Mouse (Mus musculus): ENCODE data around the gene Vmn1r177. TPM values are rescaled to one million over a fixed set of nuclear protein-coding genes. Genes with fewer than 3 reads are reported as not detected.
"Not testable (repeated sequence)": the region's sequence is repeated elsewhere in the genome, so short reads cannot be mapped to it uniquely, and the experiment has no call there.

Vmn1r177 gene
- total RNA-seq (2014; fragmentation: Nextera tagmentation) (not detected in 2 replicates), total RNA-seq (2017) (not detected in 2 replicates), polyA plus RNA-seq (2012) (not detected in 2 replicates)

DNA sequence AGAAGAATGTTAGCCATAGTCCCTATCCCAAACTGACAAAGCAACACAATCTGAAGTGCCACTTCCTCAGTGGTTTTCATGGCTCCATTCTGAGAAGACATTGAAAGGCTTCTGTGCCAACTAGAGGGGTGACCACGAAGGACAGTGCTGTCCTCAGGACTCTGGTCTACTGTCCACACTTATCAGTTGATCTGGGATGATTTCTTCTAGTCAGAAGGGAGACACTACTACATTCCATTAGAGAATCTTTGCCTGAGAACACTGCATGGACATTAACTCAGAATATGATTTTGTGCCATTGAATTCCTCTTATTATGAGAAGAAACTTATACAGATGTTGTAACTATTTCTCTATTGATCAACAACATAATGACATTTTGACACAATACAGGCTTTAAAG lies at the start of gene Vmn1r177:
TSS of gene Vmn1r177 (minus strand) at position 101 of the 400 bp plus-strand sequence.
- H3K36me3 ChIP-seq (replicated peaks); DNase-seq (ENCODE audit: low spot score); H3K9me3 ChIP-seq (replicated peaks); H3K27me3 ChIP-seq (ENCODE audit: insufficient read depth, low read length); H3K4me3 ChIP-seq (ENCODE audit: low read depth, low read length); H3K4me1 ChIP-seq (ENCODE audit: insufficient read depth, low read depth, low read length); ATAC-seq (ENCODE audit: extremely low read depth, insufficient number of reproducible peaks, low FRiP score, poor library complexity, severe bottlenecking): not testable (repeated sequence)

DNA sequence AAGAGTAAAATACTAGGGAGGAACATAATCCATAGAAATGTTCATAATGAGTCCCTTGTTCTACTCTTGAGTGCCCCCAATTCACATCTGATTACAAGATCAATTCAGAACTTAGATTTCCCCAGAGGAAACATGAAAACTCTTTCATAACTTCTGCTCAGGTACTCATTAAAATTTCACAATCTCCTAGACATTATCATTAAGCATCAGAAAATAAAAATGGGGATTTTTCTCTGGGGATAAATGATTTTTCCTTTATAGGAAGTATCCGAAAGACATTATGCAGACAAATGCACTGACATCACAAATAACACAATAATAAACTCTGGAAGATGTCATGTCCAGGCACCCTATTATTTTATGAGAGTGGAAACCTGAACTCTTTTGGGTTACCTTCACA lies 25.5 kb upstream of the Vmn1r177 start, which contains the start of gene Vmn1r178:
TSS of gene Vmn1r178 (plus strand) at position 301 of the 400 bp plus-strand sequence.
- Histone ChIP-seq H3K4me1 (ENCODE audit: insufficient read depth, low read depth, low read length) (no peaks in the 10 kb centered on the region), H3K9me3 (replicated peaks) (no peaks in the 10 kb centered on the region), H3K36me3 (replicated peaks) (no peaks in the 10 kb centered on the region), H3K27me3 (ENCODE audit: insufficient read depth, low read length) (no peaks in the 10 kb centered on the region), H3K4me3 (ENCODE audit: low read depth, low read length) (no peak within 1 kb of the TSS)
- DNase-seq (ENCODE audit: low spot score) (no peak), ATAC-seq (ENCODE audit: extremely low read depth, insufficient number of reproducible peaks, low FRiP score, poor library complexity, severe bottlenecking) (no peak)
- no peak for TF ChIP-seq POLR2AphosphoS5 (IDR thresholded peaks at IDR 0.05; ENCODE audit: insufficient replicate concordance, low read depth, low read length)
- no peak for TF ChIP-seq TAL1 (conservative IDR thresholded peaks at IDR 0.05; ENCODE audit: low read depth, low read length)
- TF ChIP-seq CTCF (IDR thresholded peaks at IDR 0.05; ENCODE audit: low read depth, low read length), result no peak
- no peak for TF ChIP-seq GATA1 (IDR thresholded peaks at IDR 0.05; ENCODE audit: borderline replicate concordance, low read length)
- TF ChIP-seq GATA2 (IDR thresholded peaks at IDR 0.05; ENCODE audit: borderline replicate concordance, low read depth, low read length), result no peak

DNA sequence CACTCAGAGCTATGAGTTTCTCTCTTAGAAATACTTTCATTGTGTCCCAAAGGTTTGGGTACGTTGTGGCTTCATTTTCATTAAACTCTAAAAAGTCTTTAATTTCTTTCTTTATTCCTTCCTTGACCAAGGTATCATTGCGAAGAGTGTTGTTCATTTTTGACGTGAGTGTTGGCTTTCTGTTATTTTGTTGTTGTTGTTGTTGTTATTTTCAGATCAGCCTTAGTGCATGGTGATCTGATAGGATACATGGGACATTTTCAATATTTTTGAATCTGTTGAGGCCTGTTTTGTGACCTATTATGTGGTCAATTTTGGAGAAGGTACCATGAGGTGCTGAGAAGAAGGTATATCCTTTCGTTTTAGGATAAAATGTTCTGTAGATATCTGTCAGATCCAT lies 10.7 kb upstream of the Vmn1r177 start:
- not testable (repeated sequence) for DNase-seq (ENCODE audit: low spot score)

DNA sequence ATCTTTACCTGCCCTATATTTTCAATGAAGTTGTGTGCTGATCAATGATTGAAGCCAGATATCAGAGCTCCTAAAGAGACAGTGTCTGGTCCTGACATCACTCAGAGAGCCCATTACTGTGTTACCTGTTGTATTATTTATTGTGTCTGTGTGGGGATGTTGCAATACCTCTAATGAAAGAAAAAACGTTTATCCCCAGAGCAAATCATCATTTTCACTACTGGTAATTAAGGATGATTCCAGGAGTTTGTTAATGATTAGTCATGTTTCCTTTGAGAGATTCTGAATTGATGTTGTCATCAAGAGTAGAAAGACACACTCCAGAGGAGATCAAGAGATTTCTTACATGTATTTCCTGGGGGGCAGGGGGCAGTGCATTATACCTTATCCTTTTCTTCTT lies 29.0 kb downstream of the Vmn1r177 start, which contains the start of gene Vmn1r176:
TSS of gene Vmn1r176 (minus strand) at position 101 of the 400 bp plus-strand sequence.
- ATAC-seq (ENCODE audit: extremely low read depth, insufficient number of reproducible peaks, low FRiP score, poor library complexity, severe bottlenecking); H3K9me3 ChIP-seq (replicated peaks); H3K27me3 ChIP-seq (ENCODE audit: insufficient read depth, low read length); H3K4me3 ChIP-seq (ENCODE audit: low read depth, low read length); DNase-seq (ENCODE audit: low spot score); H3K36me3 ChIP-seq (replicated peaks); H3K4me1 ChIP-seq (ENCODE audit: insufficient read depth, low read depth, low read length): not testable (repeated sequence)

More for the DNA sequence above, 10.7 kb upstream of the Vmn1r177 start:
- not testable (repeated sequence) for H3K36me3 ChIP-seq (replicated peaks); ATAC-seq (ENCODE audit: extremely low read depth, insufficient number of reproducible peaks, low FRiP score, poor library complexity, severe bottlenecking); H3K9me3 ChIP-seq (replicated peaks); H3K4me3 ChIP-seq (ENCODE audit: low read depth, low read length); H3K27me3 ChIP-seq (ENCODE audit: insufficient read depth, low read length); H3K4me1 ChIP-seq (ENCODE audit: insufficient read depth, low read depth, low read length)

Other genes starting within 250 kb of the Vmn1r177 start
- not detected in 2 replicates for gene Vmn1r171, start 235.7 kb downstream of the Vmn1r177 start, total RNA-seq (2014; fragmentation: Nextera tagmentation)
- 0.23 TPM in 1 of 2 replicates, not detected in the other for gene Vmn1r171, start 235.7 kb downstream of the Vmn1r177 start, total RNA-seq (2017)
- not detected in 2 replicates for gene Vmn1r171, start 235.7 kb downstream of the Vmn1r177 start, polyA plus RNA-seq (2012)
- not detected in 2 replicates for gene Vmn1r172, start 208.1 kb downstream of the Vmn1r177 start, total RNA-seq (2014; fragmentation: Nextera tagmentation)
- gene Vmn1r172, start 208.1 kb downstream of the Vmn1r177 start, total RNA-seq (2017), result 0.11 TPM in 1 of 2 replicates, not detected in the other
- gene Vmn1r172, start 208.1 kb downstream of the Vmn1r177 start, polyA plus RNA-seq (2012), result not detected in 2 replicates
- not detected in 2 replicates for gene Vmn1r173, start 165.7 kb downstream of the Vmn1r177 start, total RNA-seq (2014; fragmentation: Nextera tagmentation)
- gene Vmn1r173, start 165.7 kb downstream of the Vmn1r177 start, total RNA-seq (2017), result 0.05 and 0.12 TPM in 2 replicates
- gene Vmn1r173, start 165.7 kb downstream of the Vmn1r177 start, polyA plus RNA-seq (2012), result not detected in 2 replicates
- not detected in 2 replicates for gene Vmn1r174, start 114.2 kb downstream of the Vmn1r177 start, total RNA-seq (2014; fragmentation: Nextera tagmentation)
- gene Vmn1r174, start 114.2 kb downstream of the Vmn1r177 start, total RNA-seq (2017), result 0.06 and 0.60 TPM in 2 replicates
- not detected in 2 replicates for gene Vmn1r174, start 114.2 kb downstream of the Vmn1r177 start, polyA plus RNA-seq (2012)
- not detected in 2 replicates for gene Vmn1r175, start 55.8 kb downstream of the Vmn1r177 start, total RNA-seq (2014; fragmentation: Nextera tagmentation)
- 0.27 TPM in 1 of 2 replicates, not detected in the other for gene Vmn1r175, start 55.8 kb downstream of the Vmn1r177 start, total RNA-seq (2017)
- gene Vmn1r175, start 55.8 kb downstream of the Vmn1r177 start, polyA plus RNA-seq (2012), result not detected in 2 replicates
- gene Vmn1r176, start 29.1 kb downstream of the Vmn1r177 start, total RNA-seq (2014; fragmentation: Nextera tagmentation), result not detected in 2 replicates
- gene Vmn1r176, start 29.1 kb downstream of the Vmn1r177 start, total RNA-seq (2017), result 0.05 TPM in 1 of 2 replicates, not detected in the other
- gene Vmn1r176, start 29.1 kb downstream of the Vmn1r177 start, polyA plus RNA-seq (2012), result not detected in 2 replicates
- gene Vmn1r178, start 25.6 kb upstream of the Vmn1r177 start, total RNA-seq (2014; fragmentation: Nextera tagmentation), result not detected in 2 replicates
- gene Vmn1r178, start 25.6 kb upstream of the Vmn1r177 start, total RNA-seq (2017), result 0.17 TPM in 1 of 2 replicates, not detected in the other
- gene Vmn1r178, start 25.6 kb upstream of the Vmn1r177 start, polyA plus RNA-seq (2012), result not detected in 2 replicates
- gene Vmn1r179, start 60.5 kb upstream of the Vmn1r177 start, total RNA-seq (2014; fragmentation: Nextera tagmentation), result not detected in 2 replicates
- 0.06 TPM in 1 of 2 replicates, not detected in the other for gene Vmn1r179, start 60.5 kb upstream of the Vmn1r177 start, total RNA-seq (2017)
- not detected in 2 replicates for gene Vmn1r179, start 60.5 kb upstream of the Vmn1r177 start, polyA plus RNA-seq (2012)
- gene Vmn1r180, start 84.2 kb upstream of the Vmn1r177 start, total RNA-seq (2014; fragmentation: Nextera tagmentation), result not detected in 2 replicates
- 0.06 and 0.11 TPM in 2 replicates for gene Vmn1r180, start 84.2 kb upstream of the Vmn1r177 start, total RNA-seq (2017)
- gene Vmn1r180, start 84.2 kb upstream of the Vmn1r177 start, polyA plus RNA-seq (2012), result not detected in 2 replicates
- gene Vmn1r181, start 108.2 kb upstream of the Vmn1r177 start, total RNA-seq (2014; fragmentation: Nextera tagmentation), result not detected in 2 replicates
- 0.05 and 0.06 TPM in 2 replicates for gene Vmn1r181, start 108.2 kb upstream of the Vmn1r177 start, total RNA-seq (2017)
- not detected in 2 replicates for gene Vmn1r181, start 108.2 kb upstream of the Vmn1r177 start, polyA plus RNA-seq (2012)
- gene V1rd19, start 135.2 kb upstream of the Vmn1r177 start, total RNA-seq (2014; fragmentation: Nextera tagmentation), result not detected in 2 replicates
- 0.23 TPM in 1 of 2 replicates, not detected in the other for gene V1rd19, start 135.2 kb upstream of the Vmn1r177 start, total RNA-seq (2017)
- not detected in 2 replicates for gene V1rd19, start 135.2 kb upstream of the Vmn1r177 start, polyA plus RNA-seq (2012)
- not detected in 2 replicates for gene Vmn1r183, start 186.8 kb upstream of the Vmn1r177 start, total RNA-seq (2014; fragmentation: Nextera tagmentation)
- gene Vmn1r183, start 186.8 kb upstream of the Vmn1r177 start, total RNA-seq (2017), result 0.06 and 0.11 TPM in 2 replicates
- not detected in 2 replicates for gene Vmn1r183, start 186.8 kb upstream of the Vmn1r177 start, polyA plus RNA-seq (2012)
- 18.7 and 19.2 TPM in 2 replicates for gene Zfp180, start 215.5 kb upstream of the Vmn1r177 start, total RNA-seq (2014; fragmentation: Nextera tagmentation)
- 13.9 and 16.1 TPM in 2 replicates for gene Zfp180, start 215.5 kb upstream of the Vmn1r177 start, total RNA-seq (2017)
- gene Zfp180, start 215.5 kb upstream of the Vmn1r177 start, polyA plus RNA-seq (2012), result 16.0 and 16.2 TPM in 2 replicates
- gene Zfp112, start 245.9 kb upstream of the Vmn1r177 start, total RNA-seq (2014; fragmentation: Nextera tagmentation), result 1.0 TPM in 1 of 2 replicates, not detected in the other
- gene Zfp112, start 245.9 kb upstream of the Vmn1r177 start, total RNA-seq (2017), result 0.22 and 0.46 TPM in 2 replicates
- 0.05 and 0.11 TPM in 2 replicates for gene Zfp112, start 245.9 kb upstream of the Vmn1r177 start, polyA plus RNA-seq (2012)